Mouse (Mus musculus) MN1 (cell line): ENCODE data around the gene Rps12.

Experiments used
- DNase-seq: peaks from one replicate; pipeline ENCODE4 v3.0.0-alpha.2; 2016; ENCODE audit warnings: low spot score

Gene Rps12

DNA sequence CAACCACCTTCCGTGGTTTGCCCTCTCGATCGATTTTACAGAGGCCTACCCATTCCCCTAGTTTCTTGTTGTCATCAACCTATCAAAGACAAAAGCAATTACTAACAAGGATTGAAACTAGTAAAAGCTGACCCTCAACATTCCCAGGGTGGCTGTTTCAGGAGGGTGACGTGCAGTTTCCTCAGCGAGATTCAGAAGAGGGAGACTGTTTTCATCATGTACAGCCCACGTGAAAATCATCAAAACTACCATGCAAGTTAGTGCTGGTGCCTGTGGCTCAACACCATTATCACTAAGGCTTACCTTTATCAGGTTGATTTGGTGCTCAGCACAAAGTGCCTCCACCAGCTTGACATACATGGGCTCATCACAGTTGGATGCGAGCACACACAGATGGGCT lies 1.5 kb downstream of the Rps12 start:
- peak; percentile 18 for DNase-seq

DNA sequence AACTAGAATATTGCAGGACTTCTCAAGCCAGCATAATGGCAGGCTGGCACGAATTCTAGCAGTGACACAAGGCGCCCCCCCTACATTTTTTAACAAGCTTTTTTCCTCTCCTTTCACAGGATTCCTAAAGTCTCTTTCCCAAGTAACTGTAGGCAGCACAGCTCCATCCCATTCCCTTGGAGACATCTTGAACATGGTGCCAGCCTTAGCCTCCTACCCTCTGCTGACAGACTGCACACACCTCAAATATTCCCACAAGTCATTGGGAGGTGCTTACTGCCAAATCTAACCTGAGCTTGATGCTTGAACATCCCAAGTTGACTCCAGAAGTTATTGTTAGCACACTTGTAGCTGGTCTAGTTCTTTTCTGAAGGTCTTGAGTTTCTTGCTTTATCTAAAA lies 3.0 kb downstream of the Rps12 start:
- DNase-seq, result peak; percentile 29

DNA sequence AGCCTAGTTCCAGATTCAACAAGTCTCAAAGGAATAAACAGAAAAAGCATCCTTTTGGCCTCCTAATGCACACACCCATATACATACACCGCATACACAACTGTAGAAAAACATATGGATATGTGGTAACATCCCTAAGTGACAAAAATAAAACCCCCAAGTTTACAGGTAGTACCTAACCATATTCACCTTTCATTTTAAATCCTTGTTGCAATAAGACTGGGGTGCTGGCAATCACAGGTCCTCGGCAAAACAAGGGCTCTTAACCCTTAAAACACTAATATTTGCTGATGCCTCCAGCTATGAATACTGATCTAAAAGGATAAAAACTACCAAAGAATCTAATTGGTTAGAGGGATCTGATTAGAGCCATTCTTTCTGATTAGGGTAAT lies 3.6 kb downstream of the Rps12 start:
- peak; percentile 44 for DNase-seq

DNA sequence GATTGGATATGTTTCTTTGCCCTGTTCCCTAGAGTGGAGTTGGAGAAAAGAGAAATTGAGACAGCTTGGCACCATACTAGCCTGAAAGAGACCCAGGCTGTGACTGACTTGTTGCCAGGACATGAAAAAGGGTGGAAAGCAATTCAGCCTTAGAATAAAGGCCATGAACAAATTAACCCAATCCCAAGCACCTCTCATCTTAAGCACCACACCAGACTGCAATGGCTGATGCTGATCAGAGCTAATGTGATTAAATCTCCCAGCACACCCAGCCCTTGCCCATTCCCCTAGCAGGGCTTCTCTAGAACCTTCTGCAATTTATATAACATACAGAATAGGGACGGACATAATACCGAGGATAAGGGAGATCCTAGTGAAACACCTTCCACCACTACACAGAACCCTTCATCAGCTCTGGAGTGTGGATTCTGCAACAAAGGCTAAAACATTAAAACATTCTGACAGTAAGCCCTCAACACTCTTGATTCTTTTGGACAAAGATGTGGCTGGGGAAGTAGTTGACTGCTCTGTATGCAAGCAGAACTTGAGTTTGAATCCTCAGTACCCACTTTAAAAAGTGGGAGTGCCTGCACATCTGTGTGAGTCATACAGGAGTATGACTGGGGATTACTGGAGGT lies 4.1 kb downstream of the Rps12 start:
- peak; percentile 57 for DNase-seq

DNA sequence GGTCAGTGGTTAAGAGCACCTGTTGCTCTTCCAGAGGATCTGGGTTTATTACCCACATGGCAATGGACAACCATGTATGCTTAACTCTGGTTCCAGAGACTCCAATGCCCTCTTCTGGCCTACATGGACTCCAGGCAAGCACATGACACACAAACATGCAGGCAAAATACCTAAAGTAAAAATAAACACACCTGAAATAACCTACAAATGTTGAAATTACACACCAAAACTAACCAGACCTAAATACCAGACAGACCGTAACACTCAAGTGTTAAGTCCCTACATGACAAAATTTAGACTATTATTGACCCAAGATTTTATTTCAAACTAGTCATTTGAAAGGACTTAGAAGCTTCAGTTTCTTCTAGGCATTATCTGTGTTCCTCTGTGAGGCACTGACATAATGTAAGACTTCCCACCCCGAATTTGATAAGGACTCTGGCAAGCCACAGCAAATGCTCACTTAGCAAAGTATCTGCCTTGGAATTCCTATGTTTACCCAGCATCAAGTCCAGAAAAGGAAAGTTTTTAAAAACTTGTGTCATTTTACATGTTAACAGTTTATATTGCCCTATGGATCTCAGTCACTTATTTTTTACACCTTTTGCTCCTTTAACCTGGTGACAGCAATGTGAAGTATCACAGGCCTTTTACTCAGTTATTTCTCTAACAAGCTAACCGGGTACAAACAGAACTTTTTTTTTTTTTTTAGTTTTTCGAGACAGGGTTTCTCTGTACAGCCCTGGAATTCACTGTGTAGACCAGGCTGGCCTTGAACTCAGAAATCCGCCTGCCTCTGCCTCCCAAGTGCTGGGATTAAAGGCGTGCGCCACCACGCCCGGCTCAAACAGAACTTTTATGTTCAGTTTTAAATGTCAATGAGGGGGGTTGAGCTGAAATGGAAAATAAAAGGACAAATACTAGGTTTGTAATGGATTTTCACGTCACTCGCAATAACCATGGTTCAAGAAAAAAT lies 5.0 kb downstream of the Rps12 start:
- DNase-seq, result no peak

DNA sequence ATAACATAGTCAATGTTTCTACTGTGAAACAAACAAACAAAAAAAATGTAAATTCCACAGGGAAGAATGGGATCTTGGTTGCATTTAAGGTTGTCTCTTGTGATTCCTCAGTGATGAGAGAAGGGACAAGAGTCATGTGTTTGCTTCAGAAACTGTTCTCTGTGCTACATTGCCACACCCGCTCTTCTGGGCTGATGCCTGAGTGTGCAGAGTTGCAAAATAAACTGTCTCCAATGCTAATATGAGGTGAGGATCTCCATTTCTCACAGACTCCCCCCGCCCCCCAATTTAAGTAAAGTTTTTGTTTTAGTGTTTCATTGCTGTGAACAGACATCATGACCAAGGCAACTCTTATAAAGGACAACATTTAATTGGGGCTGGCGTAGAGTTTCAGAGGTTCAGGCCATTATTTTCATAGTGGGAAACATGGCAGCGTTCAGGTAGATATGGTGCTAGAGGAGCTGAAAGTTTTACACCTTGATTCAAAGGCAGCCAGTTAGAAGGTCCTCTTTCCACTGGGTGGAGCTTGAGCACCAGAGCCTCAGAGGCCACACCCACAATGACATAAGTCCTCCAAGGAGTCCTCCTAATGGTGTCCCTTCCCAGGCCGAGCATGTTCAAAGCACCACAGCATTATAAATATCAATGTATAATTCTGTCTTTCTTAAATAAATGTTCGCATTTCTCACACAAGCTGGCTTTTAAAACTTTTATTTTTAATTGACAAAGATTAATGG lies 6.4 kb downstream of the Rps12 start:
- peak; percentile 46 for DNase-seq

DNA sequence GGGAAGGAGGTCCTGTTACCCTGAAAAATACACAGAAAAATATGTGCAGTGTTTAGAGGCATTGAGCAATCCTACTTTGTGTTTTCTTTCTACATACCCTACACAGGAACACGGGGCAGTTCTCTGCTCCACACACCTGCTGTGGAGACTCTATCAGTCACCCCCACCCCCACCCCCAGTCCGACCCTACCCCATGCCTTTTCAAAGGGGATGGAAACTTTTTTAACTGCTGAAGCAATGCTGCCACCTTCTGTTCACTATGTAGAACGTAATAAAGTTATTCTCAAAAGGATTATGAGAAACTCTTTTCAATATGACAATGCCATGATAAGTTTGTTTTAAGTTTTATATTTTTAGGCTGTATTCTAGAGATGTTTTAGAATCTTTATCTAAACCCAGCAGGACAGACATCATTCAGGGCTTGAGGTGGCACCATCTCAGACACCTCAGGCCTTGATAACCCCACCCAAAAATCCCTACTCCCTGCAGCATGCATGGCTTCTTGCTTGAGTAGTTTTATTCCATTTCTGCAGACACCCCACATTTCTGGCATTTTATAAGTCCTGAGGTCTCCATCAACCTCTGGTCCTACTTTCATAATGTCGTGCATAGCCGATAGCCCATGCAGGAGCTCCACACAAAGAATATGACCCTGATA lies 9.7 kb downstream of the Rps12 start:
- DNase-seq, result peak; percentile 24

DNA sequence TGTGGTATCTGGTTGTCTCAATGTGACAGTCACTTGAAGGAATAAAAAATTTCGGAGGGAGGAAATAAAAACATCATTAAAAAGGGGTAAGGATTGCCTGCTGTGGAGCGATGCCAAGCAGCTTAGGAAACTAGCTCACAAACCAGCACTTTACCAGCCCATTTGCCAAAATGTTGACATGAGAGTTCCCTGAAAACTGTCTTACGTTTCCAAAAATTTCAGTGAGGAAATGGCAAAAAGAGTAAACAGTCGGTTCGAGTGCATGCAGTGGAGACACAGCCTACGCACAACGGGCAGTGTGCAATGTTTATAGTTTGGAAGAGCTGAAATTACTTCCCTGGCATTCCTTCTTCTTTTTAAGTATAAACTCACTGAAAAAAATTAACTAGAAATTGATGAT lies 32.9 kb downstream of the Rps12 start:
- no peak for DNase-seq
